Mouse (Mus musculus): Measurements from ENCODE around the gene Mon2. TPM values are rescaled to one million over a fixed set of nuclear protein-coding genes. Genes with fewer than 3 reads are reported as not detected.

Mon2 gene
- polyA plus RNA-seq, 1 experiment from 2014 or later, result 7.5 TPM

DNA sequence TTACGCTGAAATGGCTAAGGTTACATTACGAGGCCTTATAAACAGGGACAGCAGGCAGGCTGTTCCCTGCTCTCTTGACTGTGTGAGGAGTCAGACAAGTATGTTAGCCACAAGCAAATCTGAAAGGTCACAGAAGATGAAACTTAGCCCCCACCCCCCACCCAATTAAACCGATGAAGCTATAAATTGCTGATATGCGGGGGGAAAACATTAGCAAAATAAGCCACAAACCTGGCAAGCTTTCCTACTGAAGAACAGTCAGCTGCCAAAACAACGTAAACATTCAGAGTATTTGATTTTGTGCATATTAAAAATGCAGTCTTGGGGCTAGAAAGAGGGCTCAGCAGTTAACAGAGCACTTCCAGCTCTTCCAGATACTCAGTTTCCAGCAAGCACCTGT, 31.8 kb upstream of the Mon2 start:
- WGBS (ENCODE audit: insufficient replicate concordance), result 85% methylated on average over 5 of the region's 5 CpGs
- ATAC-seq (ENCODE audit: low read depth), result no peak
- Histone ChIP-seq H3K27me3 (ENCODE audit: control insufficient read depth, insufficient read depth, low read depth, low read length) (no peaks in the 10 kb centered on the region), H3K4me1 (ENCODE audit: control insufficient read depth, low read depth, low read length) (no peaks in the 10 kb centered on the region; the same call in 1 of the 2 replicates), H3K4me3 (ENCODE audit: low read depth, low read length) (no peak overlapping the region), H3K9ac (ENCODE audit: low read depth, low read length) (no peak overlapping the region), H3K36me3 (ENCODE audit: control insufficient read depth, insufficient read depth) (peaks cover 17% of the 10 kb centered on the region), H3K9me3 (replicated peaks; ENCODE audit: control insufficient read depth, low read length) (no peaks in the 10 kb centered on the region), H3K27ac (ENCODE audit: low read length) (no peak overlapping the region), H3K4me2 (ENCODE audit: low read depth, low read length) (no peak overlapping the region)

DNA sequence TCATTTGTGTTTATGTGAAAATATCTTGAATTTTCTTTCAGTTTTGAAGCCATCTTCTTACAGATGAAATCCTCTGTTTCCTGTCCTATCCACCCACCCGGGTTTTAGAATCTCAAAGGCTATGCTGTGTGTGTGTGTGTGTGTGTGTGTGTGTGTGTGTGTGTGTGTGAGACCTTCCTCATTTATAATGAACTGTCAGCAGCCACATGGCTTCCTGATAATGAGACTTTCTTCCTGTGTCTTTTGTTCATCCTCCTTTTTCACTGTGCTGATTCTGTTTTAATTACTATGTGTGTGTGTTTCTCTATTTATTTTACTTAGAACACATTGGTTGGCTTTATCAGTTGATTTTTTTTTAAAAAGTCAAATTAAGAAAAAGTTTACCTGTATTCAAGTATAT, 25.0 kb upstream of the Mon2 start:
- Histone ChIP-seq H3K4me2 (ENCODE audit: low read depth, low read length) (no peak overlapping the region), H3K27ac (ENCODE audit: low read length) (no peak overlapping the region), H3K9ac (ENCODE audit: low read depth, low read length) (no peak overlapping the region), H3K36me3 (ENCODE audit: control insufficient read depth, insufficient read depth) (no peaks in the 10 kb centered on the region), H3K27me3 (ENCODE audit: control insufficient read depth, insufficient read depth, low read depth, low read length) (no peaks in the 10 kb centered on the region), H3K9me3 (replicated peaks; ENCODE audit: control insufficient read depth, low read length) (no peaks in the 10 kb centered on the region), H3K4me1 (ENCODE audit: control insufficient read depth, low read depth, low read length) (no peaks in the 10 kb centered on the region), H3K4me3 (ENCODE audit: low read depth, low read length) (no peak overlapping the region)
- no peak for ATAC-seq (ENCODE audit: low read depth)
- WGBS (ENCODE audit: insufficient replicate concordance), result 10% methylated on average over 1 of the region's 1 CpGs

DNA sequence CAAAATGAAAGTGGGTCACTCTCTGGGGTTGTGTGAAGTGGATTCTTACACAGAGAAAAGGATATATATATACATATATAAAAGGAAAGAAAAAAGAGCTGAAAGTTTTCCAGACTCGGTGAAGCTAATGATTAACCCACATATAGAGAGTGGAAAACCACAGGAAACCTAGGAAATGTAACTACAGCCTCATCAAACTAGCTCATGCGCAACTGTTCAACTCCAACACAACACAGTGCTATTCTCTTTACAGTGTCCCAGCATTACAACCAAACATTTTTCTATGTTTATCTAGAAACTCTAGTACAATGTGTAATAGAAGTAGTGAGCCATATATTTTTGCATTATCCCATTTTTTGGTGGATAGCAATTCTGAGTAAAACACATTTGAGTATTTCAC, 24.3 kb upstream of the Mon2 start:
- H3K4me2 ChIP-seq (ENCODE audit: low read depth, low read length), result no peak overlapping the region
- H3K27ac ChIP-seq (ENCODE audit: low read length), result no peak overlapping the region
- WGBS (ENCODE audit: insufficient replicate concordance), result 51% methylated on average over 2 of the region's 2 CpGs
- no peaks in the 10 kb centered on the region for H3K4me1 ChIP-seq (ENCODE audit: control insufficient read depth, low read depth, low read length)
- H3K9ac ChIP-seq (ENCODE audit: low read depth, low read length), result no peak overlapping the region
- no peaks in the 10 kb centered on the region for H3K27me3 ChIP-seq (ENCODE audit: control insufficient read depth, insufficient read depth, low read depth, low read length)
- H3K4me3 ChIP-seq (ENCODE audit: low read depth, low read length), result no peak overlapping the region
- no peak for ATAC-seq (ENCODE audit: low read depth)
- no peaks in the 10 kb centered on the region for H3K36me3 ChIP-seq (ENCODE audit: control insufficient read depth, insufficient read depth)
- H3K9me3 ChIP-seq (replicated peaks; ENCODE audit: control insufficient read depth, low read length), result no peaks in the 10 kb centered on the region

DNA sequence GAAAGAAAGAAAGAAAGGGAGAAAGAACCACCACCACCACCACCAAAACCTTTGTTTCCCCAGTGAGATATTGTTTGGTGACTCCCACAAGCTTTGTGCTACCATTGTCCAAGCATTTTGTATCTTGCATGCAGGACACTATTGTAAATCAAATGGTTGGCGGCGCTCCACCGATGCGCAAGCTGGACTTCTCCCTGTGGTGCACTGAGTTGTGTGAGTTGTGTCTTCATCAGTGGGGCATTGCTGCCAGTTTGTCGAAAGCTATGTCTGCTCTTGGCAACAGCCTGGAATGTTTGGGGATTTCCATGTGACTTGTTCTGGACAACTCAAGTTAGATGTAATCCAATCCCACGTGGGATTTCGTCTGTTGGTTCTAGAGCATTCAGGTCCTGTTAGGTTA, 18.2 kb upstream of the Mon2 start:
- Histone ChIP-seq H3K9me3 (replicated peaks; ENCODE audit: control insufficient read depth, low read length) (no peaks in the 10 kb centered on the region), H3K27ac (ENCODE audit: low read length) (no peak overlapping the region), H3K4me3 (ENCODE audit: low read depth, low read length) (no peak overlapping the region), H3K9ac (ENCODE audit: low read depth, low read length) (no peak overlapping the region), H3K4me1 (ENCODE audit: control insufficient read depth, low read depth, low read length) (no peaks in the 10 kb centered on the region), H3K4me2 (ENCODE audit: low read depth, low read length) (no peak overlapping the region), H3K27me3 (ENCODE audit: control insufficient read depth, insufficient read depth, low read depth, low read length) (no peaks in the 10 kb centered on the region), H3K36me3 (ENCODE audit: control insufficient read depth, insufficient read depth) (no peaks in the 10 kb centered on the region)
- no peak for ATAC-seq (ENCODE audit: low read depth)
- WGBS (ENCODE audit: insufficient replicate concordance), result 77% methylated on average over 7 of the region's 7 CpGs

DNA sequence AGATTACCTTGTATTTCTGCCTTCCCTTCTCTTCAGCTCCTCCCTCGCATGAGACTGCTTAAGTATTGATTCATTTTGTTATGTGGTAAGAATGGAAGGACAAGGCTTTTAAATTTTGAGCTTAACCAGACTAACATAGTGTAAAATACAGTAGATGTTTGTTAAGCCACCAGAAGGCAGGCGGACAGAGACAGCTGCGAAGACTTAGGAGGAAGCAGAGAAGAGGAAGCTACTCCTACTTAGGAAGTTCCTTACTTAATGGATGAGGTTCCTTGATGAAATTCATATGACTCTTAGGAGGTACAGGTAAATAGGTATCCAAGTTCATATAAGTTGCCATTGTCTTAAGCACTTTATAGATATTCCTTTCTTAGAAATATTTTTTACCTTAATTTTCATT, 16.3 kb upstream of the Mon2 start:
- Histone ChIP-seq H3K36me3 (ENCODE audit: control insufficient read depth, insufficient read depth) (no peaks in the 10 kb centered on the region), H3K9me3 (replicated peaks; ENCODE audit: control insufficient read depth, low read length) (no peaks in the 10 kb centered on the region), H3K27me3 (ENCODE audit: control insufficient read depth, insufficient read depth, low read depth, low read length) (no peaks in the 10 kb centered on the region), H3K4me3 (ENCODE audit: low read depth, low read length) (no peak overlapping the region), H3K27ac (ENCODE audit: low read length) (no peak overlapping the region), H3K4me2 (ENCODE audit: low read depth, low read length) (no peak overlapping the region), H3K4me1 (ENCODE audit: control insufficient read depth, low read depth, low read length) (no peaks in the 10 kb centered on the region), H3K9ac (ENCODE audit: low read depth, low read length) (no peak overlapping the region)
- no peak for ATAC-seq (ENCODE audit: low read depth)
- 30% methylated on average over 3 of the region's 3 CpGs for WGBS (ENCODE audit: insufficient replicate concordance)

DNA sequence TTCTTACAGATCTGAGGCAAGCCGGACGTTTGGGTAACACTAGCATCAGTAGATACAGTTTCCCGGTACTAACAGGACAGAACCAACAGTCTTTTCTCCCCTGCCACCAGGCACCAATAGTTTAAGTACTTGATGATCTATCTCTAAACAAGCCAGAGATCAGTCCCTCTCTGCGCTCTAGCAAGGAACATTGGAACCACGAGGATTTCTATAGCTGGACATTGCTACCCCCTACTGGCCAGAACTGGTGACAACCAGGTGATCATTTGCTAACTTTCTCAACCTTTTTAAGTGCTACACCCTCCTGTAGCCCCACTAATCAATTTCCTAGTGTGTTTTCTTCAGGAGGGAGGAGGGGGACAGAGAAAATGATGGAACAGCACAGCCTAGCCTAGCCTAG, 15.4 kb upstream of the Mon2 start:
- peak; percentile 47; the same call in 1 of the 2 replicates for ATAC-seq (ENCODE audit: low read depth)
- H3K4me2 ChIP-seq (ENCODE audit: low read depth, low read length), result no peak overlapping the region
- no peaks in the 10 kb centered on the region for H3K9me3 ChIP-seq (replicated peaks; ENCODE audit: control insufficient read depth, low read length)
- H3K4me1 ChIP-seq (ENCODE audit: control insufficient read depth, low read depth, low read length), result no peaks in the 10 kb centered on the region
- H3K4me3 ChIP-seq (ENCODE audit: low read depth, low read length), result no peak overlapping the region
- 31% methylated on average over 5 of the region's 5 CpGs for WGBS (ENCODE audit: insufficient replicate concordance)
- no peak overlapping the region for H3K9ac ChIP-seq (ENCODE audit: low read depth, low read length)
- H3K27me3 ChIP-seq (ENCODE audit: control insufficient read depth, insufficient read depth, low read depth, low read length), result no peaks in the 10 kb centered on the region
- no peak overlapping the region for H3K27ac ChIP-seq (ENCODE audit: low read length)
- H3K36me3 ChIP-seq (ENCODE audit: control insufficient read depth, insufficient read depth), result no peaks in the 10 kb centered on the region

DNA sequence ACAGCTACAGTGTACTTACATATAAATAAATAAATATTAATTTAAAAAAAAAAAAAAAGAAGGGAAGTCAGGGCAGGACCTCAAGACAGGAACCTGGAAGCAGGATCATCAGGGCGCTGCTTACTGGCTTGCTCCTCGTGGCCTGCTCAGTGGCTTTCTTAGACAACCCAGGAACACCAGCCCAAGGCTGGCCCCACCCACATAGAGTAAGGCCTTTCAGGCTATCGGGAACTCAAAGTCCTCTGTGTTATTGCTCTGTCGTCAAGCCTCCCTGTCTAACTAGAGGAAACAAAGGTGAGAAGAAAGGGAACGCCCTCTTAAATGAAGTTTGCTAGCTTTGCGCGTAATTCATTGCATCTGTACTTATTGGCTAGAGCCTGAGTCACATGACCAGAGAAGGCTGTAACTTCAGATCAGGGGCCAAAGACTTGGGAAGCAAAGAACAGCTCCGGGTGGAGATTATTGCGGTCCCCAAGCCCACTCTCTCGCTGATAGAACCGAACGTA, 13.2 kb upstream of the Mon2 start:
- Histone ChIP-seq H3K4me1 (ENCODE audit: control insufficient read depth, low read depth, low read length) (no peaks in the 10 kb centered on the region), H3K4me2 (ENCODE audit: low read depth, low read length) (no peak overlapping the region), H3K27me3 (ENCODE audit: control insufficient read depth, insufficient read depth, low read depth, low read length) (no peaks in the 10 kb centered on the region), H3K4me3 (ENCODE audit: low read depth, low read length) (no peak overlapping the region), H3K9me3 (replicated peaks; ENCODE audit: control insufficient read depth, low read length) (no peaks in the 10 kb centered on the region), H3K36me3 (ENCODE audit: control insufficient read depth, insufficient read depth) (no peaks in the 10 kb centered on the region), H3K27ac (ENCODE audit: low read length) (no peak overlapping the region), H3K9ac (ENCODE audit: low read depth, low read length) (no peak overlapping the region)
- ATAC-seq (ENCODE audit: low read depth), result no peak
- 70% methylated on average over 12 of the region's 12 CpGs for WGBS (ENCODE audit: insufficient replicate concordance)

DNA sequence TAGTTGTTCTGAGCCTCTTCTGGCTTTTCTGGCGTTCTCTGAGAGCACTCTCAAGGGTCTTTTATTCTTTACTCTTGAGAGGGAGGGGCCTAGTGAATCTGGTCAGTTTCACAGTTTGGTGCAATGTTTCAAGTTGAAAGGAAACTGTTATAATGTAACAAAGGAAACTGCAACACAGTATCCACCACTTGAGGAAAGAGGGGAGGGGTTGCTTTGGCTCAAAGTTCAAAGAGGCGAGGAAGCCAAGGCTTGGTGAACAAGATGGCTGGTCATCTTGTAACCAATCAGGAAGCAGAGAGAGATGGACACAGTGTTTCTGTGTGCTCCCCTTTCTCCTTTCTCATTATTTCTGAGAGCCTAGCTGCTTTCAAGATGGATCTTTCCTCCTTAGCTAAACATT, 10.5 kb upstream of the Mon2 start:
- no peak overlapping the region for H3K4me2 ChIP-seq (ENCODE audit: low read depth, low read length)
- H3K4me3 ChIP-seq (ENCODE audit: low read depth, low read length), result no peak overlapping the region
- H3K36me3 ChIP-seq (ENCODE audit: control insufficient read depth, insufficient read depth), result no peaks in the 10 kb centered on the region
- H3K4me1 ChIP-seq (ENCODE audit: control insufficient read depth, low read depth, low read length), result no peaks in the 10 kb centered on the region
- H3K9ac ChIP-seq (ENCODE audit: low read depth, low read length), result no peak overlapping the region
- H3K27me3 ChIP-seq (ENCODE audit: control insufficient read depth, insufficient read depth, low read depth, low read length), result no peaks in the 10 kb centered on the region
- no peak for ATAC-seq (ENCODE audit: low read depth)
- no peak overlapping the region for H3K27ac ChIP-seq (ENCODE audit: low read length)
- no peaks in the 10 kb centered on the region for H3K9me3 ChIP-seq (replicated peaks; ENCODE audit: control insufficient read depth, low read length)
- 72% methylated on average over 2 of the region's 2 CpGs for WGBS (ENCODE audit: insufficient replicate concordance)

DNA sequence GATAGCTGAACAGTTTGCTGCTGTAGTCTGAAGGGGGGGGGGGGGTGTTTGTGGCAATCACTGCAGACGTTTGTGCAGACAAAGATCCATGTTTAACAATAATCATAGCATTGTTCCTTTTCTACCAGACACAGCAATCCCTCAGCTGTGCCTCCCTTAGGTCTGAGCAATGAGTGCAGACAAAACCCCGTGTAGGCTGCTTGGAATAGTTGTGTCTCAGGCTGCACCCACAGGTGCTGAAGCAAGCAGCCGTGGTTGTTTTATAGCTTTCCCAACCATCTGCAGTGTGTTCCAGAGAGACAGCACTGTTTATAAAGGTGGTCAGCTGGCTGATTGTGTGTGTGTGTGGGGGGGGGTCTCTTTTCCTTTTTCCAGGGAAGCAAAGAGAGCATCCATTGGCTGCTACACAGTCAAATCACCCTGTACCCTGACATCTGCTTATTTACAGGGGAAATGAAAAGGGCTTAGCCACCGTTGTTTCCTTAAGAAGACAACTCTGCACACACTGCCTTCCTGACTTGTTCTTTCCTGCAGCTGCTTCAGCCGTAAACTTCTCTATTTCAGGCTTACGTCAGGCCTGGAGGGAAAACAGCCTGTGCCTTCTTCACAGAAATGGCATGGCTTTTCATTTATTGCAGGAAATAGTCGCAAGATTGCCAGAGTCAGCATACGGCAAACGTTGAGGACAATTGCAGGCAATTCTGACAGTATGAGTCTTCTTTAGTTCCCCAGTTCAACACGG, 8.8 kb upstream of the Mon2 start:
- no peak for ATAC-seq (ENCODE audit: low read depth)
- no peak overlapping the region for H3K4me3 ChIP-seq (ENCODE audit: low read depth, low read length)
- no peaks in the 10 kb centered on the region for H3K27me3 ChIP-seq (ENCODE audit: control insufficient read depth, insufficient read depth, low read depth, low read length)
- H3K9me3 ChIP-seq (replicated peaks; ENCODE audit: control insufficient read depth, low read length), result no peaks in the 10 kb centered on the region
- 27% methylated on average over 10 of the region's 10 CpGs for WGBS (ENCODE audit: insufficient replicate concordance)
- H3K36me3 ChIP-seq (ENCODE audit: control insufficient read depth, insufficient read depth), result no peaks in the 10 kb centered on the region
- no peaks in the 10 kb centered on the region for H3K4me1 ChIP-seq (ENCODE audit: control insufficient read depth, low read depth, low read length)
- H3K4me2 ChIP-seq (ENCODE audit: low read depth, low read length), result no peak overlapping the region
- H3K27ac ChIP-seq (ENCODE audit: low read length), result no peak overlapping the region
- no peak overlapping the region for H3K9ac ChIP-seq (ENCODE audit: low read depth, low read length)
